Mouse (Mus musculus) bone marrow, adult 2 months (tissue): ENCODE measurements around the gene Mitf.

Source experiments
- CTCF ChIP-seq: fragments of 200-500 bp; IDR thresholded peaks from 2 replicates; pipeline ENCODE4 v1.5.1; 2011; ENCODE audit warnings: low read length, control low read depth; ENCODE audit not compliant: control insufficient read depth, insufficient read depth
- POLR2A ChIP-seq: fragments of 200-500 bp; IDR thresholded peaks from 2 replicates; pipeline ENCODE4 v1.6.1; 2011; ENCODE audit warnings: low read depth, mild to moderate bottlenecking, control low read depth, low read length, borderline replicate concordance; ENCODE audit not compliant: control insufficient read depth

GRCm38 (mm10) chr6:98064926-98065325, 258.1 kb downstream of the Mitf start:
- TF ChIP-seq CTCF (no peak), POLR2A (no peak)
